In the genomic region with DNA sequence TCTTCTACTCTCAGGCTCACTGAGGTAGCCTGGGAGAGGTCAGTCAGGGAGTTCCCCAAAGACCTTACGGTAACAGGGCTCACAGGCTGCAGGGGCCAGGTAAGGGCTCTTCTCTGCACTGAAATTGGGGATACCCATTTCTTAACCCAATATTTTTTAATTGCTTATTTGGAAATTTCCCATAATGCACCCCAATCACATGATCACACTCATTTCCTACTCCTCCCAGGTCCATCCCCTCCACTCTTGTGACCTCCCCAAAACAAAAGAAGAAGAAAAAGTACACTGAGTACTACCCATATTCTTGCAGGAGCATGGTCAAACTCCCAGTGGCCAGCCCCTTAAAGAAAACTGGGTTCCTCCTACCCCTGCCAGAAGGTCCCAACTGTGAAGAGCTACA, we compare ENCODE assay signal across 13 mouse cellular contexts.
DNase-seq lines count a peak whose midpoint lies in the region; ATAC-seq and TF ChIP-seq lines count a peak whose summit lies in the region.
"Had no signal": no experiment of that assay in that cellular context is flagged by ENCODE, and none has a peak within 500 bp of the region (broad histone marks: within the 10 kb centered on the region; RNA-seq: fewer than 3 reads in every experiment).

No protein-coding gene starts in this region.

- no peak for TF ChIP-seq CTCF in intestine, postnatal 0 days (IDR thresholded peaks at IDR 0.05; ENCODE audit: low read depth)
- TF ChIP-seq CTCF in ES-Bruce4 (IDR thresholded peaks at IDR 0.05; ENCODE audit: low read depth, low read length), result no peak

- TF ChIP-seq EP300 in ES-Bruce4 (IDR thresholded peaks at IDR 0.05; ENCODE audit: insufficient read depth, low read depth, low read length), result no peak

- no peak for DNase-seq in embryonic facial prominence, embryonic 10.5 days (ENCODE audit: low spot score)
- DNase-seq in limb, embryonic 11.5 days (ENCODE audit: low spot score), result no peak
- no peak for DNase-seq in urinary bladder, postnatal 25 days (ENCODE audit: low spot score)
- DNase-seq: cerebellum, postnatal 25 days; liver, postnatal 0 days; thymus, postnatal 36 days had no signal

- no peaks in the 10 kb centered on the region for H3K27me3 ChIP-seq in intestine, embryonic 15.5 days (replicated peaks)
- H3K27me3 ChIP-seq in intestine, postnatal 0 days (replicated peaks; ENCODE audit: control insufficient read depth, insufficient read depth, low read length), result no peaks in the 10 kb centered on the region
- H3K27me3 ChIP-seq in ES-Bruce4 (ENCODE audit: control insufficient read depth, insufficient read depth, low read length, poor library complexity, severe bottlenecking), result no peaks in the 10 kb centered on the region
- H3K27me3 ChIP-seq in embryonic facial prominence, embryonic 10.5 days (replicated peaks; ENCODE audit: low read depth, poor library complexity, severe bottlenecking), result no peaks in the 10 kb centered on the region
- no peaks in the 10 kb centered on the region for H3K27me3 ChIP-seq in limb, embryonic 11.5 days (ENCODE audit: control insufficient read depth, insufficient read depth, low read length)
- no peaks in the 10 kb centered on the region for H3K27me3 ChIP-seq in midbrain, embryonic 13.5 days
- H3K27me3 ChIP-seq: CH12.LX; neural tube, embryonic 12.5 days had no signal

- ATAC-seq in intestine, embryonic 15.5 days, result no peak
- no peak for ATAC-seq in intestine, postnatal 0 days
- ATAC-seq in limb, embryonic 11.5 days (ENCODE audit: insufficient number of reproducible peaks, low FRiP score, low TSS enrichment, low read depth), result no peak
- ATAC-seq in monocyte, adult 5-6 weeks (replicated peaks; ENCODE audit: insufficient number of reproducible peaks, low FRiP score, low TSS enrichment, poor library complexity, severe bottlenecking), result no peak
- no peak for ATAC-seq in midbrain, embryonic 13.5 days
- ATAC-seq: liver, postnatal 0 days had no signal

- H3K9me3 ChIP-seq in intestine, embryonic 15.5 days, result no peaks in the 10 kb centered on the region
- H3K9me3 ChIP-seq in intestine, postnatal 0 days (ENCODE audit: control insufficient read depth), result no peaks in the 10 kb centered on the region
- no peaks in the 10 kb centered on the region for H3K9me3 ChIP-seq in ES-Bruce4 (replicated peaks; ENCODE audit: control insufficient read depth, insufficient read depth, low read length, poor library complexity, severe bottlenecking)
- no peaks in the 10 kb centered on the region for H3K9me3 ChIP-seq in embryonic facial prominence, embryonic 10.5 days
- no peaks in the 10 kb centered on the region for H3K9me3 ChIP-seq in limb, embryonic 11.5 days (ENCODE audit: control insufficient read depth, low read length)
- H3K9me3 ChIP-seq in midbrain, embryonic 13.5 days, result no peaks in the 10 kb centered on the region
- H3K9me3 ChIP-seq: neural tube, embryonic 12.5 days had no signal

- H3K27ac ChIP-seq in intestine, embryonic 15.5 days, result peak overlapping the region; percentile 64
- H3K27ac ChIP-seq in intestine, postnatal 0 days (ENCODE audit: low read depth, low read length), result no peak overlapping the region
- peak overlapping the region; percentile 89 for H3K27ac ChIP-seq in ES-Bruce4 (ENCODE audit: insufficient read depth, low read length)
- peak overlapping the region; percentile 85 for H3K27ac ChIP-seq in embryonic facial prominence, embryonic 10.5 days (replicated peaks)
- H3K27ac ChIP-seq in limb, embryonic 11.5 days (replicated peaks; ENCODE audit: low read depth, low read length), result 0 out of 2 replicates have a peak overlapping the region, but pooled peaks have one; percentile 52
- no peak overlapping the region for H3K27ac ChIP-seq in midbrain, embryonic 13.5 days

- no peak overlapping the region for H3K4me3 ChIP-seq in intestine, embryonic 15.5 days (replicated peaks)
- no peak overlapping the region for H3K4me3 ChIP-seq in intestine, postnatal 0 days (ENCODE audit: low read depth, low read length)
- H3K4me3 ChIP-seq in ES-Bruce4 (ENCODE audit: low read depth, low read length), result peak overlapping the region; percentile 15
- H3K4me3 ChIP-seq in embryonic facial prominence, embryonic 10.5 days, result no peak overlapping the region
- no peak overlapping the region for H3K4me3 ChIP-seq in limb, embryonic 11.5 days (ENCODE audit: low read depth, low read length)
- no peak overlapping the region for H3K4me3 ChIP-seq in midbrain, embryonic 13.5 days (replicated peaks)
- H3K4me3 ChIP-seq: neural tube, embryonic 12.5 days had no signal

- H3K4me2 ChIP-seq in intestine, embryonic 15.5 days (replicated peaks), result no peak overlapping the region
- H3K4me2 ChIP-seq in intestine, postnatal 0 days (replicated peaks; ENCODE audit: low read depth), result no peak overlapping the region
- no peak overlapping the region for H3K4me2 ChIP-seq in limb, embryonic 11.5 days (ENCODE audit: low read depth, severe bottlenecking)
- H3K4me2 ChIP-seq in midbrain, embryonic 13.5 days (replicated peaks), result no peak overlapping the region
- H3K4me2 ChIP-seq: neural tube, embryonic 12.5 days had no signal

- peaks cover 46% of the 10 kb centered on the region for H3K4me1 ChIP-seq in intestine, embryonic 15.5 days (replicated peaks)
- peaks cover 10% of the 10 kb centered on the region for H3K4me1 ChIP-seq in intestine, postnatal 0 days (replicated peaks; ENCODE audit: control insufficient read depth, insufficient read depth, low read length)
- peaks cover 19% of the 10 kb centered on the region for H3K4me1 ChIP-seq in ES-Bruce4 (ENCODE audit: control insufficient read depth, insufficient read depth, low read length)
- H3K4me1 ChIP-seq in embryonic facial prominence, embryonic 10.5 days, result peaks cover 75% of the 10 kb centered on the region
- H3K4me1 ChIP-seq in limb, embryonic 11.5 days (ENCODE audit: control insufficient read depth, insufficient read depth, low read length), result peaks cover 44% of the 10 kb centered on the region
- peaks cover 30% of the 10 kb centered on the region for H3K4me1 ChIP-seq in midbrain, embryonic 13.5 days (replicated peaks)

- H3K9ac ChIP-seq in intestine, embryonic 15.5 days, result no peak overlapping the region
- no peak overlapping the region for H3K9ac ChIP-seq in intestine, postnatal 0 days (ENCODE audit: low read depth, low read length)
- H3K9ac ChIP-seq in ES-Bruce4 (ENCODE audit: low read depth, poor library complexity, severe bottlenecking), result peak overlapping the region; percentile 11; the same call in 1 of the 2 replicates
- 0 out of 2 replicates have a peak overlapping the region, but pooled peaks have one; percentile 17 for H3K9ac ChIP-seq in limb, embryonic 11.5 days (ENCODE audit: low read length)
- no peak overlapping the region for H3K9ac ChIP-seq in midbrain, embryonic 13.5 days (replicated peaks)
- H3K9ac ChIP-seq: liver, postnatal 0 days had no signal

- 92% methylated on average over 1 of the region's 1 CpGs for WGBS in intestine, embryonic 15.5 days
- 94% methylated on average over 1 of the region's 1 CpGs for WGBS in intestine, postnatal 0 days
- WGBS in embryonic facial prominence, embryonic 10.5 days, result 89% methylated on average over 1 of the region's 1 CpGs
- 81% methylated on average over 1 of the region's 1 CpGs for WGBS in limb, embryonic 11.5 days
- WGBS in midbrain, embryonic 13.5 days, result 63% methylated on average over 1 of the region's 1 CpGs

- no peaks in the 10 kb centered on the region for H3K36me3 ChIP-seq in intestine, embryonic 15.5 days
- H3K36me3 ChIP-seq in intestine, postnatal 0 days (ENCODE audit: control insufficient read depth, insufficient read depth), result no peaks in the 10 kb centered on the region; the same call in 1 of the 2 replicates
- H3K36me3 ChIP-seq in ES-Bruce4 (ENCODE audit: control insufficient read depth, insufficient read depth, low read length, poor library complexity, severe bottlenecking), result no peaks in the 10 kb centered on the region
- H3K36me3 ChIP-seq in embryonic facial prominence, embryonic 10.5 days (replicated peaks), result no peaks in the 10 kb centered on the region
- no peaks in the 10 kb centered on the region for H3K36me3 ChIP-seq in limb, embryonic 11.5 days (ENCODE audit: control insufficient read depth, insufficient read depth, low read length)
- H3K36me3 ChIP-seq in midbrain, embryonic 13.5 days, result no peaks in the 10 kb centered on the region
- H3K36me3 ChIP-seq: neural tube, embryonic 12.5 days had no signal

- no peak for TF ChIP-seq POLR2A in ES-Bruce4 (IDR thresholded peaks at IDR 0.05; ENCODE audit: insufficient read depth, low read length)

Comparison
In these comparisons a context has a peak if more than half of its experiments do, and no peak if none do; other contexts are left out.
1. H3K27ac ChIP-seq: peak in intestine, embryonic 15.5 days (single experiment), ES-Bruce4 (single experiment), embryonic facial prominence, embryonic 10.5 days (single experiment) and limb, embryonic 11.5 days (single experiment); none in intestine, postnatal 0 days (single experiment) and midbrain, embryonic 13.5 days (single experiment).
2. H3K9ac ChIP-seq: peak in ES-Bruce4 (single experiment) and limb, embryonic 11.5 days (single experiment); none in intestine, embryonic 15.5 days (single experiment), intestine, postnatal 0 days (single experiment) and midbrain, embryonic 13.5 days (single experiment).